Mouse (Mus musculus) adrenal gland, adult 2 months (tissue): ENCODE results near the gene Meox2. TPM values are rescaled to one million over a fixed set of nuclear protein-coding genes. Genes with fewer than 3 reads are reported as not detected.
"Not testable (repeated sequence)": the region's sequence is repeated elsewhere in the genome, so short reads cannot be mapped to it uniquely, and the experiment has no call there.

ENCODE experiments used
- DNase-seq: peaks from one replicate; pipeline ENCODE4 v3.0.0; 2021
- long read RNA-seq: library from polyadenylated mRNA; stranded (forward); transcript quantifications from one replicate; pipeline ENCODE4 v2.0.0, GENCODE M21; 2021
- polyA plus RNA-seq: library from polyadenylated mRNA; depleted of rRNA; stranded (reverse); fragments of >200 nt; gene quantifications from 2 replicates; pipeline ENCODE4 v1.2.3, GENCODE M21; 2012; rRNA removed
- total RNA-seq, 2 experiments: library from RNA; stranded (reverse); gene quantifications; 2 replicates each; pipeline ENCODE4 v1.2.3; 2021

The Meox2 gene
- total RNA-seq (1 to 10 TPM in 1 of 2 experiments, under 1 TPM in 1; 0.49 to 2.7 TPM), polyA plus RNA-seq (2.6 and 5.1 TPM in 2 replicates)
- long read RNA-seq, result 0 reads

GRCm38 (mm10) chr12:37108390-37108738 is at the start of gene Meox2:
Gene Meox2, plus strand, starts transcription at chr12:37108540.
- DNase-seq, result no peak

- DNase-seq, result no peak
Measured at GRCm38 (mm10) chr12:37072636-37073035, 35.7 kb upstream of the Meox2 start.

DNA sequence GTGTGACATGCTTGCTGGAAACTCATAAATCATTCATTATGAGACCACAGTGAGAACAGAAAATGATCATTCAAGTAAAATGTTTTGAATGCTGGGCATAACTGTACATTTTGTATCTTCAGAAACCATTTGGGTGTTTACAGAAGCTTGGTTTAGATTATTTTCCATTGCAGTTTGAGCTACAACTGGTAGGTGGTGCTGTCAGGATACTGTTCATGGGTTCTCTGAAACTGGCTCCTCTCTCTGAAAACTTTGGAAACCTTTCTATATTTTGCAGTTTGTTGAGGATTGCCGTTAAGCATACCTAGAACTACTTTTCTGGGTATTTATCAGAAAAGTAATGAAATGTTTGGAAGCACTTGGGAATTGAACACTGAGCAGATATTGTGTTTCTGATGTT is 31.0 kb upstream of the Meox2 start:
- no peak for DNase-seq

GRCm38 (mm10) chr12:37080005-37080404 is 28.3 kb upstream of the Meox2 start:
- DNase-seq, result not testable (repeated sequence)

- DNase-seq, result no peak
Measured at GRCm38 (mm10) chr12:37106541-37106940, 1.8 kb upstream of the Meox2 start.

DNA sequence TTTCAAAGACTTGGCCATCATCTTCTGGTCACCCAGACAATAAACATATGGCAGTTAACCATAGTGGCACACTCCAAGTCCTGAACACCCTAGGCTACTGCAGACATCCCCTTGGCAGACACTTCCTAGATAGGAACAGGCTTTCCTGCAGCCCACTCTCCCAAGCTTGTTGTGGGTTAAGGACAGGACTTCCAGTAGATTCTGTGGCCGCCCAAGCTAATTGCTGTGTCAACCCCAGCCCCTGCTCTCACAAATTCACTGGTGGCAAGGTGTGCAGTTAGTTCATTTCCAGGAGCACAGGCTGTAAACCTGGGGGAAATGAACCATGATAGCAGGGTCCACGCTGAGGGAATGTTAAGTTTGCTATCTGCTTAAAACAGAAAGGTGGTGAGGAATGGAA is 1.2 kb upstream of the Meox2 start:
- DNase-seq, result no peak

DNA sequence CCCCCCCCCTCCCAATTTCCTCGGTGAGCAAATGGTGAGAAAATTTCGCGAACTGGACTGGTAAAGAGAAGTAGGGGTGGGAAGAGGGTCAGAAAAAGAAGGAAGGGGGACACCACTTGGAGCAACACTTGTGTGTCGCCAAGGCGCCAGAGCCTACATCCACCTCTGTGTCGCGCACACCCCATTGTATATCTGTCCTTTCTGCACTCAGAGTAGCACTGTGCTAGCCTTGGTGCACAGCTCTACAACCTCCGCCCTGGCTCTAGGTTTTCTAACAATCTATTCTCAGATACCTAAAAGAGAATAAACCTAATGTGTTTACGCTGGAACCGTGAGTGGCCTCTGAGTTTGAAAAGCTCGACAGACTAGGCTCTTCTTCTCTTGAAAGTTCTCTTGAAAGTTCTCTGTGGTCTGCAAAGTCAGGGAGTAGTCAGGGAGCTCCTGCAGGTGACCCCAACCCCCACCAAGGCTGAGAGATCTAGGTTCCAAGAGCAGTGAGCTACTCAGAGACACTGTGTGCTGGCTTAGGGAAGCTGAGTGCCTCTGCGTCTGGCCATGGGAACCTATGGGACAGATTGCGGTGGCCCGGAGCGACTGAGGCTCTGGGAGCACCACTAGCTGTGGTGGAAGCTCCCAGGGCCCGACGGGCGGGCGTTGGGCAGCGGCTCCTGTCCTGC is 489 bp upstream of the Meox2 start:
- DNase-seq, result no peak

GRCm38 (mm10) chr12:37108819-37109473 is 606 bp downstream of the Meox2 start:
- peak; percentile 3 for DNase-seq

GRCm38 (mm10) chr12:37109474-37110012 is 1.2 kb downstream of the Meox2 start:
- no peak for DNase-seq

DNA sequence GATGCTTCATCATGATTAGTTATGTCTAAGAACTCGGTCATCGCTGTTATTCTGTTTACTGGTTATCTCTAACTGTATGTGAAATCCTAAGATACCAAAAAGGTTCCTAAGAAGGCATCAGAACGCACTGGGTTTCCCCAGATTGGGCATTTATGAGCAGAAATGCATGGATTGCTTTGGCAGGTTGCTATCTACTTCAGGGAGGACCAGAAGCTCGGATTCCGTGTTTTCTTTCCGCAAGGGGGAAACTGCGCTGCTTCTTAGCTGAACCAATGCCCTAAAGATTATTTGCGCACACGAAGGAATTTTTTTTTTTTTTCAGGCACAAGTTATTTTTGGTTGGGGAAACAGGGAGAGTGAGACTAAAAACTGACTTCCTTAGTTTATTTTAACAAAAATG is 2.6 kb downstream of the Meox2 start:
- no peak for DNase-seq

- DNase-seq, result no peak
Measured at GRCm38 (mm10) chr12:37119246-37119645, 10.9 kb downstream of the Meox2 start.

GRCm38 (mm10) chr12:37123763-37124162 is 15.4 kb downstream of the Meox2 start:
- no peak for DNase-seq

DNA sequence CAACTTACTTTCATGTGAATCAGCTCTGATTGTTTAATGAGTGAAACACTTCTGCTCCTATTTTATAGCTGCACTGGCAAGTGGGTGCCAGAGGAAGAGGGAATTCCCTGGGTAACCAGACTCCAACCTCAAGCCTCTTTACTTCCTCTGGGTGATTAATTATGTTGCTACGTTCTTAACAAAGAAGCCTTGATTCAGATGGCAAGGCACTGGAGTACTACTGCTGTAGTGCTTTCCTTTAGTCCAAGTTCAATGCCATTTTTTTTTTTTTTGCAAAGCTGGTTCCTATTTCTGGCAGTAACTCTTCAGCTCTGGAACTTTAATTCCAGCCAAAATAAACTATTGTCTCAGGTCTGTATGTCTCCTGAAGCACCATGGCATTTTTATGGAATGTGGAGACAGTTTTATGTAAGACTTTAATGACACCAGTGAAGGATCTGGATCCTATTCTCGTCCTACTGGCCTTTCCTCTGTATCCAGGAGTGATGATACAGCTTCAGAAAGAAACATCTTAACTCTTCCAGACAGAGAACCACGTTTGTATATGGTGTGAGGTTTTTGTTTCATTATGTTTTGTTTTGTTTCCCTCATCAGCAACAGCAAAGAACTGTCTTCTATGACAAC is 33.9 kb downstream of the Meox2 start:
- DNase-seq, result no peak

- DNase-seq, result no peak
Measured at GRCm38 (mm10) chr12:37143879-37144278, 35.5 kb downstream of the Meox2 start.

- DNase-seq, result no peak
Measured at GRCm38 (mm10) chr12:37167742-37168141, 59.4 kb downstream of the Meox2 start.

GRCm38 (mm10) chr12:37173324-37173723 is 65.0 kb downstream of the Meox2 start:
- DNase-seq, result no peak

DNA sequence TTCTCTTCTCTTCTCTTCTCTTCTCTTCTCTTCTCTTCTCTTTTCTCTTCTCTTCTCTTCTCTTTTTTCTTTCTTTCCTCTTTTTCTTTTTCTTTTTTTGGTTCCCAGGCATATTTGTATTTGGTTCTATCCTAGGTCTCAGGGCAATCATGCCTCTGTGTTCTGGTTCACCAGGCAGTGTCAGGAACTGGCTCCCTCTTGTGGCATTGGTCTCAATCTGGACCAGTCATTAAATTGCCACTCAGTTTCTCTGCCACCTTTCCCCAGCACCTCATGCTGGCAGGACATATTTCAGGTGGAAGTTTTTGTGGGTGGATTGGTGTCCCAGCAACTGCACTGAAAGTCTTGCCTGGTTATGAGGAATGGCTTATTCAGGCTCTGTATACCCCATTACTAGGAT is 75.3 kb downstream of the Meox2 start:
- DNase-seq, result peak; percentile 13

- DNase-seq, result no peak
Measured at GRCm38 (mm10) chr12:37188940-37189488, 80.7 kb downstream of the Meox2 start.
